Comparison of ENCODE assay signal across 8 mouse cellular contexts in genomic region chrX:8073881-8074429, GRCm38 (mm10). TPM values are rescaled to one million over a fixed set of nuclear protein-coding genes. Genes with fewer than 3 reads are reported as not detected.
DNase-seq lines count a peak whose midpoint lies in the region; ATAC-seq lines count a peak whose summit lies in the region.

No protein-coding gene starts in this region.

- peak; percentile 3 for ATAC-seq in activated CD4-positive, CD25-positive, alpha-beta regulatory T cell, adult 4 months
- ATAC-seq in embryonic facial prominence, embryonic 12.5 days (ENCODE audit: insufficient number of reproducible peaks, insufficient read depth, low FRiP score, low TSS enrichment) = no peak
- ATAC-seq in hindbrain, embryonic 14.5 days (ENCODE audit: low FRiP score) = peak; percentile 36
- ATAC-seq in liver, embryonic 16.5 days (ENCODE audit: low read depth) = peak; percentile 33

- WGBS in embryonic facial prominence, embryonic 12.5 days = 21% methylated on average over 64 of the region's 64 CpGs
- WGBS in hindbrain, embryonic 14.5 days = 28% methylated on average over 51 of the region's 64 CpGs
- WGBS in liver, embryonic 16.5 days (ENCODE audit: insufficient replicate concordance) = 16% methylated on average over 54 of the region's 64 CpGs

- peak overlapping the region; percentile 45 for H3K4me3 ChIP-seq in embryonic facial prominence, embryonic 12.5 days
- peak overlapping the region; percentile 49 for H3K4me3 ChIP-seq in hindbrain, embryonic 14.5 days (replicated peaks; ENCODE audit: low read length)
- peak overlapping the region; percentile 71 for H3K4me3 ChIP-seq in liver, embryonic 16.5 days (ENCODE audit: low read depth, low read length)

- peak; percentile 2 for DNase-seq in left cerebral cortex, adult 18-20 months (ENCODE audit: low spot score in 2 of 2)
- DNase-seq in left cerebral cortex, adult 9 months (ENCODE audit: low spot score in 2 of 2) = no peak
- peak; percentile 23 for DNase-seq in hindbrain, embryonic 14.5 days (ENCODE audit: low spot score)
- peak; percentile 4 to 10 for DNase-seq in right cerebral cortex, adult 2 months (ENCODE audit: low spot score in 2 of 2)
- DNase-seq in layer of hippocampus, adult 18-20 months (ENCODE audit: low spot score in 2 of 2) = no peak

- no peaks in the 10 kb centered on the region for H3K27me3 ChIP-seq in embryonic facial prominence, embryonic 12.5 days
- H3K27me3 ChIP-seq in hindbrain, embryonic 14.5 days (ENCODE audit: control insufficient read depth, insufficient read depth, low read length) = no peaks in the 10 kb centered on the region
- no peaks in the 10 kb centered on the region for H3K27me3 ChIP-seq in liver, embryonic 16.5 days (ENCODE audit: control insufficient read depth, insufficient read depth, low read depth, low read length)

- H3K36me3 ChIP-seq in embryonic facial prominence, embryonic 12.5 days = 0 out of 2 replicates have a peak, but pooled peaks cover 7% of the 10 kb centered on the region
- peaks cover 7% of the 10 kb centered on the region; the same call in 1 of the 2 replicates for H3K36me3 ChIP-seq in hindbrain, embryonic 14.5 days (replicated peaks; ENCODE audit: control insufficient read depth, insufficient read depth)
- H3K36me3 ChIP-seq in liver, embryonic 16.5 days (ENCODE audit: control insufficient read depth, insufficient read depth) = peaks cover 9% of the 10 kb centered on the region

- 0 out of 2 replicates have a peak, but pooled peaks cover 4% of the 10 kb centered on the region for H3K4me1 ChIP-seq in embryonic facial prominence, embryonic 12.5 days
- H3K4me1 ChIP-seq in hindbrain, embryonic 14.5 days (replicated peaks; ENCODE audit: control insufficient read depth, insufficient read depth, low read length) = no peaks in the 10 kb centered on the region; the same call in 1 of the 2 replicates
- H3K4me1 ChIP-seq in liver, embryonic 16.5 days (ENCODE audit: control insufficient read depth, low read depth, low read length) = peaks cover 10% of the 10 kb centered on the region

- H3K9ac ChIP-seq in embryonic facial prominence, embryonic 12.5 days = peak overlapping the region; percentile 63
- H3K9ac ChIP-seq in hindbrain, embryonic 14.5 days = peak overlapping the region; percentile 62
- H3K9ac ChIP-seq in liver, embryonic 16.5 days (ENCODE audit: low read depth, low read length) = peak overlapping the region; percentile 76

- H3K9me3 ChIP-seq in embryonic facial prominence, embryonic 12.5 days = no peaks in the 10 kb centered on the region
- no peaks in the 10 kb centered on the region for H3K9me3 ChIP-seq in hindbrain, embryonic 14.5 days (ENCODE audit: control insufficient read depth, low read length)
- H3K9me3 ChIP-seq in liver, embryonic 16.5 days (replicated peaks; ENCODE audit: control insufficient read depth, low read length) = no peaks in the 10 kb centered on the region

- H3K27ac ChIP-seq in embryonic facial prominence, embryonic 12.5 days = peak overlapping the region; percentile 88
- H3K27ac ChIP-seq in hindbrain, embryonic 14.5 days = peak overlapping the region; percentile 83
- H3K27ac ChIP-seq in liver, embryonic 16.5 days (ENCODE audit: low read length) = peak overlapping the region; percentile 79

- H3K4me2 ChIP-seq in embryonic facial prominence, embryonic 12.5 days (replicated peaks) = peak overlapping the region; percentile 49
- peak overlapping the region; percentile 50 for H3K4me2 ChIP-seq in hindbrain, embryonic 14.5 days (replicated peaks)
- H3K4me2 ChIP-seq in liver, embryonic 16.5 days (ENCODE audit: low read depth, low read length) = peak overlapping the region; percentile 64

RNA-seq across cellular contexts. Expression of gene Suv39h1, which starts 0.6 kb away (rescaled TPM):
- 10 to 100 TPM; 21.1 to 30.2 TPM for total RNA-seq in left cerebral cortex, adult 18-20 months (2021)
- 10 to 100 TPM; 14.5 to 22.4 TPM for polyA plus RNA-seq in activated CD4-positive, CD25-positive, alpha-beta regulatory T cell, adult 4 months (2017; shearing (Covaris generic))
- 77.3 and 77.8 TPM in 2 replicates for polyA plus RNA-seq in embryonic facial prominence, embryonic 12.5 days (2016; fragmentation: Nextera tagmentation; extraction: Ambion mirVana)
- 36.4 and 37.9 TPM in 2 replicates for polyA plus RNA-seq in hindbrain, embryonic 14.5 days (2014; fragmentation: Nextera tagmentation; extraction: Ambion mirVana)
- 28.6 and 30.1 TPM in 2 replicates for polyA plus RNA-seq in liver, embryonic 16.5 days (2015; fragmentation: Nextera tagmentation; extraction: Ambion mirVana)
- 10 to 100 TPM; 20.3 to 24.9 TPM for total RNA-seq in layer of hippocampus, adult 18-20 months (2021)

RNA-seq across cellular contexts. Expression of gene Was, which starts 16.3 kb away (rescaled TPM):
- total RNA-seq in left cerebral cortex, adult 18-20 months (2021) = 1 to 10 TPM; 1.3 to 1.5 TPM
- polyA plus RNA-seq in activated CD4-positive, CD25-positive, alpha-beta regulatory T cell, adult 4 months (2017; shearing (Covaris generic)) = 10 to 100 TPM; 24.0 to 27.4 TPM
- polyA plus RNA-seq in embryonic facial prominence, embryonic 12.5 days (2016; fragmentation: Nextera tagmentation; extraction: Ambion mirVana) = 0.19 and 0.20 TPM in 2 replicates
- 0.13 and 0.32 TPM in 2 replicates for polyA plus RNA-seq in hindbrain, embryonic 14.5 days (2014; fragmentation: Nextera tagmentation; extraction: Ambion mirVana)
- 1.6 and 1.7 TPM in 2 replicates for polyA plus RNA-seq in liver, embryonic 16.5 days (2015; fragmentation: Nextera tagmentation; extraction: Ambion mirVana)
- 1 to 10 TPM; 1.4 to 1.6 TPM for total RNA-seq in layer of hippocampus, adult 18-20 months (2021)

RNA-seq across cellular contexts. Expression of gene Glod5, which starts 55.7 kb away (rescaled TPM):
- under 1 TPM in 1 of 2 experiments, not detected in 1; 0.79 TPM for total RNA-seq in left cerebral cortex, adult 18-20 months (2021)
- not detected for polyA plus RNA-seq in activated CD4-positive, CD25-positive, alpha-beta regulatory T cell, adult 4 months (2017; shearing (Covaris generic))
- not detected in 2 replicates for polyA plus RNA-seq in embryonic facial prominence, embryonic 12.5 days (2016; fragmentation: Nextera tagmentation; extraction: Ambion mirVana)
- 0.33 and 0.92 TPM in 2 replicates for polyA plus RNA-seq in hindbrain, embryonic 14.5 days (2014; fragmentation: Nextera tagmentation; extraction: Ambion mirVana)
- 0.13 and 0.28 TPM in 2 replicates for polyA plus RNA-seq in liver, embryonic 16.5 days (2015; fragmentation: Nextera tagmentation; extraction: Ambion mirVana)
- under 1 TPM in 1 of 2 experiments, not detected in 1; 0.84 TPM for total RNA-seq in layer of hippocampus, adult 18-20 months (2021)

RNA-seq across cellular contexts. Expression of gene Wdr13, which starts 58.7 kb away (rescaled TPM):
- 100 to 1,000 TPM; 190 TPM for total RNA-seq in left cerebral cortex, adult 18-20 months (2021)
- 10 to 100 TPM; 15.8 to 18.9 TPM for polyA plus RNA-seq in activated CD4-positive, CD25-positive, alpha-beta regulatory T cell, adult 4 months (2017; shearing (Covaris generic))
- 23.1 and 23.6 TPM in 2 replicates for polyA plus RNA-seq in embryonic facial prominence, embryonic 12.5 days (2016; fragmentation: Nextera tagmentation; extraction: Ambion mirVana)
- polyA plus RNA-seq in hindbrain, embryonic 14.5 days (2014; fragmentation: Nextera tagmentation; extraction: Ambion mirVana) = 56.6 and 60.9 TPM in 2 replicates
- 5.3 and 6.5 TPM in 2 replicates for polyA plus RNA-seq in liver, embryonic 16.5 days (2015; fragmentation: Nextera tagmentation; extraction: Ambion mirVana)
- 100 to 1,000 TPM; 205 to 211 TPM for total RNA-seq in layer of hippocampus, adult 18-20 months (2021)

Comparison
In these comparisons a context has a peak if more than half of its experiments do, and no peak if none do; other contexts are left out.
1. DNase-seq: peak in left cerebral cortex, adult 18-20 months (2 of 2), hindbrain, embryonic 14.5 days (single experiment) and right cerebral cortex, adult 2 months (2 of 2); none in left cerebral cortex, adult 9 months (0 of 2) and layer of hippocampus, adult 18-20 months (0 of 2).
2. Peak in every context shown above with its lines, with median percentiles within 50 percentile points of each other: H3K27ac ChIP-seq, H3K4me2 ChIP-seq, H3K4me3 ChIP-seq and H3K9ac ChIP-seq.